Mouse (Mus musculus) liver, adult 10 weeks (tissue): ENCODE measurements around the gene Igsf10. TPM values are rescaled to one million over a fixed set of nuclear protein-coding genes. Genes with fewer than 3 reads are reported as not detected.

Experiments
- polyA plus RNA-seq: library from polyadenylated mRNA; stranded (reverse); fragments of 350-450 nt; fragmentation: Illumina TruSeq; extraction: RNeasy Lipid Tissue Mini Kit (QIAGEN cat#74804); gene quantifications from one replicate; pipeline ENCODE4 v1.2.3, GENCODE M21; 2014; ENCODE audit warnings: low read depth, low replicate concordance

Gene Igsf10
- 0.53 TPM for polyA plus RNA-seq

DNA sequence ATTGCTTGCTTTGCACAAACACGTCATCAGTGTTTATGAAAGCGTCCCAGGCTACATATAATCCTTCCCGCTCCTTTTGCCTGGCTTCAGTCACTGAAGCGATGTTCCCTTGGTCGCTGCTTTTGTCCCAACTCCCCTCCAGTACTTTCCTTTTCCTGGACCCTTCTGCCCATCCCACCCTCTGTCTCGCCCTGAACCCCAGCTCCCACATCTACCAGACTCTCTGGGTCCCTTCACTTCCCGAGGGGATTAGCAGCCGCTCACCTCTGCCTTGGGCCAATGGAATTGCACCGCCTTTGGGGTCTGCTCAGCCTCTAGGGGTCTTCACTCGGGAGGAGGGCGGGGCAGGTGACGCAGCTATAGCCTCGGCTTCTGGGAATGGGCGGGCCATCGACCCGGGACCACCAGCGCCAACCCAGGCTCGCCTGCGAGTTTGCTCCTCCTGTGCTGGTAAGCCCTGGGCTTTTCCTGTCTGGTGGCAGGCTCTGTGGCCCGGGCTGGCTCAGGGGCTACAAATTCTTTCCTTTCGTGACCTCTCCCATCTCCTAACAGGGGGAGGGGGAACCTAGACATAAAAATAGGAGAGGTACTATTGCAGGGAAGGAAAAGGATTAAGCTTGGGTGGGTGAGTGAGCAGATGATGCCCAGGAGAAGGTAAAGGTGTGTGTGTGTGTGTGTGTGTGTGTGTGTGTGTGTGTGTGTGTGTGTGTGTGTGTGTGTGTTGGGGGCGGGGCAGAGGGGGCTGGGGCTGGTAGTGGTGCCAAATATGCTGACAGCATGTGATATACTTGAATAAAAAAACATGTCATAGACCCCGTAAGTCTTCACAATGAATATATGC lies at the start of gene Igsf10:
Gene Igsf10, minus strand, starts transcription at position 330 of the 841 bp plus-strand sequence.

Other genes with a start within 250 kb of the Igsf10 start
- 0.40 TPM for gene Gpr171, start 242.6 kb downstream of the Igsf10 start, polyA plus RNA-seq
- 2.4 TPM for gene P2ry14, start 190.8 kb downstream of the Igsf10 start, polyA plus RNA-seq
- gene Gpr87, start 149.3 kb downstream of the Igsf10 start, polyA plus RNA-seq, result not detected
- gene P2ry13, start 133.5 kb downstream of the Igsf10 start, polyA plus RNA-seq, result 4.6 TPM
- 3.4 TPM for gene P2ry12, start 81.5 kb downstream of the Igsf10 start, polyA plus RNA-seq